Mouse (Mus musculus): ENCODE measurements around the gene Fyb. TPM values are rescaled to one million over a fixed set of nuclear protein-coding genes. Genes with fewer than 3 reads are reported as not detected.

Fyb gene
- 1.3 TPM for polyA plus RNA-seq (2021)

DNA sequence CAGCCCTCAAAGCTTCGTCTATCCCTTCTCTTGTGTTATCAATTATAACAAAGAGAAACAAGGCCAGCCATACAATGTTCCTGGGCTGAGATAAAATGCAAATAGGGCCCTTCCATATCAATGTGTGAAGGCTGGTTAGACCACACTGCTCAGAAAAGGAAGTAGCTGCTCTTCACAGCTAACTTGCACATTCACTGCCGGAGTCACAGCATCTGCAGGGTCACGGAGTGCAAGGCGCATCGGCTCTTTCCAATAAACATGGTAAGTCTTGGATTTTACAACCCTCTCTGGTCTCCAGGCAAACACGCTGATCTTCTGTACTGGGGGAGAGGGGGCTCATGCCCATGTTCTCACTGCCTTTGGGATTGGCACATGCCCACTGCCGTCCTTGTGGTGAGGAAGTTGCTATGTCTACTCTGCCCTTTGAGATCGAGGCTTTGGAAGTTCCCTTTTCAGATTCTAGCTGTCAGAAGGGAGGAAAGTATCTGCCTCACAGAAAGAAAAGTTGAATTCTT, at the start of gene Fyb:
Gene Fyb, plus strand, starts transcription at position 201 of the 515 bp plus-strand sequence.
- POLR2A ChIA-PET = no interaction called here
- CTCF ChIA-PET = no interaction called here
- in situ Hi-C loops (cut with MboI; ENCODE audit: low pct_unique_long_range_greater_than_20kb) = no loop called here
- H3K27me3 ChIP-seq = no peaks in the 10 kb centered on the region
- no peak for TF ChIP-seq CTCF (IDR thresholded peaks at IDR 0.05)
- ATAC-seq = no peak
- DNase-seq (ENCODE audit: low read depth, low spot score) = no peak

DNA sequence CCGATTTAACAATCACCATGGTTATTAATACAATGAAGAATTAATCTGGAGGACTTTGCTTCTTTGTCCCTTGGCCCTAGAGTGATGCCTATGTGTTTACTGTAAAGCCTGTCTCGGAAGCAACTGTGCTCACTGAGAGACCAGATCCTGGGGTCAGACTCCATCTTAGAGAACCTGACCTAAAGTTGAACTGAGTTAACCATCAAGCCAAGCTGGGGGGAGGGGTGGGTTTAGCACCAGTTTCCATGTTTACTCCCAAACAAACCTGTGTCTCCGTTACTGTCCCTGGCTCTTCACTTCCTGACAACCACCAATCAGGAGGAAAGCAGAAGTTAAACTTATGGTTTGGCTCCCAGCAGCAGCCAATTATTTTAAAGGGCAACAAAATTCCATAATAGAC, 39.1 kb upstream of the Fyb start:
- in situ Hi-C loops (cut with MboI; ENCODE audit: low pct_unique_long_range_greater_than_20kb) = no loop called here
- ChIA-PET POLR2A (no interaction called here), CTCF (no interaction called here)
- H3K27me3 ChIP-seq = no peaks in the 10 kb centered on the region
- no peak for TF ChIP-seq CTCF (IDR thresholded peaks at IDR 0.05)
- no peak for DNase-seq (ENCODE audit: low read depth, low spot score)
- ATAC-seq = no peak

DNA sequence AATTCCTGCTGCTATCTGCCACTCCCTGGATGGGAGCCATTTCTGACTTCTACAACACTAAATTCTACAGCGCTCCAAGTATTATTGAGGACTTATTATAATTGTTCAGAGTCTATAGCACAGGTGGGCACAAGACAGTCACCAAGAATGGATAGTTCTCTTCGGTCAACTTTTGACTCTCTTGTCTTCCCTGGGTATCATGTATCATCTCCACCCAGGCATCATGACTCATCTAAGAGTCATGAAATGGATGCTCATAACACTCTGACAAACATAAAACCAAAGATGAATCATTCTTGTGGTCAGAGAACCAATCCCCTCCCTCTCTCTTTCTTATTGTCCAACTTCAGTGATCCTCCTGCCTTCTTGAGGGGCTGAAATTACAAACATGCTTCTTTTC, 30.3 kb upstream of the Fyb start:
- peak; percentile 64 for DNase-seq (ENCODE audit: low read depth, low spot score)
- POLR2A ChIA-PET = no interaction called here
- CTCF ChIA-PET = no interaction called here
- no peak for TF ChIP-seq CTCF (IDR thresholded peaks at IDR 0.05)
- ATAC-seq = peak; percentile 87
- no peaks in the 10 kb centered on the region for H3K27me3 ChIP-seq
- in situ Hi-C loops (cut with MboI; ENCODE audit: low pct_unique_long_range_greater_than_20kb) = no loop called here

DNA sequence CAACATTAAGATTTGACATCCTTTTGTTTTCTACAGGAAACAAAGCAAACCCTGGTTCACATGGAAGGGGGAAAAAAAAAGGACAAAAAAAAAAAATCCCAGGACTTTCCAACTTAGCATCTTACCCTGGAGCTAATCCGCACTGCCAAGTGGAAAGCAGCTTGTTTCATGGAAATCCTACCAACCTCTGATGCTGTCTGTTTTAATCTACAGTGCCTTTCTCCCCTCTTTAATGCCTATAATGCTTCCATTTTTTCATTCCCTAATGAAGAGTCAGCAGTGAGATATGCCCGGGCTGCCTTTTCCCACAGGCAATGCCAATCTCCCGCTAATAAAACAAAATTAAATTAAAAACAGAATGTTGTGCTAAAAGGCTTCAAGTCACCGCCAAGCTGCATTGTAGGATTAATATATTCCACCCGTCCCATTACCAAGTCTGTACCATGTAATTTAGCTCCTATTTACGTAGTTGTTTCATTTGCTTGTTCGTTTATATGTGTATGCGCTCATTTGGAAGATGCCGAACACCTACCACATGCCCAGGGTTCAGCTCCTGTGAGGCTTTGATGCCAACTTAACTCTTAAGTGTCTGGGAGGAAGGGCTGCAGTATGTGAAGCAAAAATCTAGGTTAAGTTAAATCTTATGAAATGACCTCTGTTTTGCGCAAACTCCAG, 24.1 kb upstream of the Fyb start:
- in situ Hi-C loops (cut with MboI; ENCODE audit: low pct_unique_long_range_greater_than_20kb) = no loop called here
- H3K27me3 ChIP-seq = no peaks in the 10 kb centered on the region
- DNase-seq (ENCODE audit: low read depth, low spot score) (no peak), ATAC-seq (no peak)
- no peak for TF ChIP-seq CTCF (IDR thresholded peaks at IDR 0.05)
- ChIA-PET CTCF (interaction anchor here (2.2 to 8.6 kb wide), 2 partner anchors 11 to 72 kb away, joined by 8 to 37 read pairs; no protein-coding TSS in a partner anchor), POLR2A (no interaction called here)

DNA sequence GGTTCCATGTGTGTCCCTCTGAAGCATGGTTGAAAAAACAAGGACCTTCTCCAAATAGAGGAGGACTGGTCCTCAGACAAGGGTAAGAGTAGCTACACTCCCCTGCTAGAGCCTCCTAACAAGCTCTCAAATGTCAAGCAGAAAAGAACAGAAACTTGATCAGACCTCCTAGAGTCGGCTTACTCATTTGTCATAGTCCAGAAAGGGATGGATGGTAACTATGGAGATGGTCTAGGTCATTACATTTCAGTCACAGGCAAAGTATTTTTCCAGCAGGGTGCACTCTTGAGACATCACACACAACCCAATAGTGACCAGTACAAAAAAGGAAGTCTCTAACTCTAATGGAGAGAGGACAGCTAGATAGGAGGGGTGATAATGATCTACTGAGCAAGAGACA, 21.9 kb upstream of the Fyb start:
- POLR2A ChIA-PET = no interaction called here
- CTCF ChIA-PET = interaction anchor here (0.7 to 8.6 kb wide), 3 partner anchors 9 to 69 kb away, joined by 3 to 37 read pairs (median 8); no protein-coding TSS in a partner anchor
- H3K27me3 ChIP-seq = no peaks in the 10 kb centered on the region
- ATAC-seq = no peak
- TF ChIP-seq CTCF (IDR thresholded peaks at IDR 0.05) = peak; percentile 53
- DNase-seq (ENCODE audit: low read depth, low spot score) = no peak
- in situ Hi-C loops (cut with MboI; ENCODE audit: low pct_unique_long_range_greater_than_20kb) = loop anchor here (5.0 kb wide), 1 partner anchor 67 kb away; no protein-coding TSS in a partner anchor

DNA sequence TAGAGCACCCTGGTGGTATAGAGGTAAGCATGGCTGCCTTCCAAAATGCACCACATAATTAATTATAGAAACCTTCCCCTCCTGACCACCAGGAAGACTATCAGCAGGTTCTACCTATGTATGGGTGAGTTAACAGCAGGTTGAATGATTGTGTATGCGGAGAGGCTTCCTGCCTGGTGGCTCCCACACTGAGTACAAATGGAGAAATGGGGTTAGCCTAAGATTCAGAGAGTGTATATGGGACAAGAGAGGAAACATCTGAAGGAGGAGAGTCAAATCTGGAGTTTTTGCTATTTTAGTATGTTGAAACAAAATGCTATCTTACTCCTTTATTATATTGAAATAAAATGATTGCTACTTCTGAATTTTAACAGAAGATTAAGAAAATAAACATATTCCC, 5.1 kb upstream of the Fyb start:
- ChIA-PET POLR2A (no interaction called here), CTCF (no interaction called here)
- no peak for DNase-seq (ENCODE audit: low read depth, low spot score)
- no peaks in the 10 kb centered on the region for H3K27me3 ChIP-seq
- TF ChIP-seq CTCF (IDR thresholded peaks at IDR 0.05) = no peak
- no peak for ATAC-seq
- in situ Hi-C loops (cut with MboI; ENCODE audit: low pct_unique_long_range_greater_than_20kb) = no loop called here

DNA sequence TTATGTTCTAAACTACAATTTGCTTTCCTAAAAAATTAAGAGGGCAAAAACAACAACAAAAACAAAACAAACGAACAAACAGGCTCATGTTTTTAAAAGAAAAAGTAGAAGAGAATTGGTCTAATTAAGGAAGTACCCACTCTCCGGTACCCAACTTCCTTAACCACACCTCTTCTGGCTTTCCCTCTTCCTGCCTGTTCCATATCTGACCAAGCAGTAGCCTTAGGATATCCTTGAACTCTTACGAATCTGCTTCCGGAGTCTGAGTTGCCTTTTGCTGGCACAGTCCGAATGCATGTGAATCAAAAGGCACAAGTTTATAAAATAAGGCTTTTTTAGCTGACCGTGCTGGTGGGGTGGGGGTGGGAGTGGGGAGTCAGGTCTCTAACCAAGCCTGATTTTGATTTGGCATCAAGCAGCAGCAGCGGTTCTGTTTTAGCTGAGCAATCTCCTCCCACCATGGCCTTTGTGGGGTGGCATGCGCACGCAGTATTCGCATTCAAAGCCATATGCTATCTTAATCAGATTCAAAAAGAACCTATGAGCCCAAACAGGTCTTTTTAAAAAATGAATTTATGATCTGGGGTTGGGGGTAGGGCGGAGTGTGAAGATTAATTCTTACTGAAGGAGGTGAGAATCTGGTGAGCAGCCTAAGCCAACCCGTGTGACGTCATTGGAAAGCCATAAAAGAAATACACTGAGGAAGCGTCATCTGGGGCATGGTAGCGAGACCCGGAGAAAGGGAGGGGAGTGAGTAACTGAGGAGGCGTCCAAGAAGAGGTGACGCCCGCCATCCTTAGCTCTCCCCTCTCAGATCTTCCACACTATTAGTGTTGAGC, 3.0 kb upstream of the Fyb start:
- ATAC-seq (no peak), DNase-seq (ENCODE audit: low read depth, low spot score) (no peak)
- CTCF ChIA-PET = interaction anchor here (0.8 kb wide), 1 partner anchor 59 kb away, joined by 3 read pairs; no protein-coding TSS in a partner anchor
- no peak for TF ChIP-seq CTCF (IDR thresholded peaks at IDR 0.05)
- in situ Hi-C loops (cut with MboI; ENCODE audit: low pct_unique_long_range_greater_than_20kb) = no loop called here
- POLR2A ChIA-PET = no interaction called here
- no peaks in the 10 kb centered on the region for H3K27me3 ChIP-seq

DNA sequence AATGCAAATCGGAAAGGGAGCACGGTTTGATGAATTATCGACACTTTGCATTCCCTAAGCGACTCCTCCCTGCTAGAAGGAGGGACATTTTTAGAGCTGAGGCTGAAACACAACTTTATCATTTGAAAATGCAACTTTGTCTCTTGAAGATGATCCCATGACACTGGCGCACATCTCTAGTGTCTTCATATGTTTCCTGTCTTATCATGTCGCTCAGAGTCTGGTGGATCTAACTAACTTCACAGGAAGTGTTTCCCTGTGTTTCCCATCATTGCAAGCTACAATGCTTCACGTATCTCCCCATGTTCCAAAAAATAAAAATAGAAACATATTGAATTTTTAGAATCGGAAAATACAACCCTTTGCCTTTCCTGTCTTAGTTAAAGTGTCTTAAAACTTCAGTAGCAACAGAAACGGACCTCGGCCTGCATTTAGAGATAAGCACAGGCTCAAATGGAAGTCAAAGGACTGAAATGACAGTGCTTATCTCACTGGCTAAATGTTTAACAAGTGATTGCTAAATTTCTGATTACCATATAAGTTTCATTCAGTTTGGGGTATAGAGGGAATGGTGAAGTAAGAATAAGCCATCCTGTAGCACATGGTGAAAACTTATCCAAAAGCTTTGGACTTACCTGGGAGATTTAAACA, 2.0 kb upstream of the Fyb start:
- H3K27me3 ChIP-seq = no peaks in the 10 kb centered on the region
- TF ChIP-seq CTCF (IDR thresholded peaks at IDR 0.05) = no peak
- in situ Hi-C loops (cut with MboI; ENCODE audit: low pct_unique_long_range_greater_than_20kb) = no loop called here
- no peak for ATAC-seq
- CTCF ChIA-PET = no interaction called here
- POLR2A ChIA-PET = no interaction called here
- no peak for DNase-seq (ENCODE audit: low read depth, low spot score)

DNA sequence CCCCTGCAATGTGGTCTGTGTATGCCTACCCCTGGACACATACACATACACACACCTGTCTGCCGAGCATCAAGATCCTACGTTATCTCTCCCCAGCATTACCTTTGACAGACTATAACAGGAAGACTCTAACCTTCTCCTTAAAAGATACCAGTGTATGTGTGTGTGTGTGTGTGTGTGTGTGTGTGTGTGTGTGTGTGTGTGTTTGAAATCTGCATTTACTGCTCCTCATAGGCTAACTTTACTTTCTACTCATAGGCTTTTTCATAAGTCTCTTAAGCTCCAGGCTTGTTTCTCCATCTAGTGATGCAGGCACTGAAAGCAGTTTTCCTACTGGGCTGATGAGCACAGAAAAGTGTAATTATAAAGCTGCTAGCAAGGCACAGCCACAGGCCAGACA, 2.1 kb downstream of the Fyb start:
- no peak for TF ChIP-seq CTCF (IDR thresholded peaks at IDR 0.05)
- ATAC-seq = no peak
- no peaks in the 10 kb centered on the region for H3K27me3 ChIP-seq
- ChIA-PET CTCF (no interaction called here), POLR2A (no interaction called here)
- in situ Hi-C loops (cut with MboI; ENCODE audit: low pct_unique_long_range_greater_than_20kb) = no loop called here
- DNase-seq (ENCODE audit: low read depth, low spot score) = no peak

DNA sequence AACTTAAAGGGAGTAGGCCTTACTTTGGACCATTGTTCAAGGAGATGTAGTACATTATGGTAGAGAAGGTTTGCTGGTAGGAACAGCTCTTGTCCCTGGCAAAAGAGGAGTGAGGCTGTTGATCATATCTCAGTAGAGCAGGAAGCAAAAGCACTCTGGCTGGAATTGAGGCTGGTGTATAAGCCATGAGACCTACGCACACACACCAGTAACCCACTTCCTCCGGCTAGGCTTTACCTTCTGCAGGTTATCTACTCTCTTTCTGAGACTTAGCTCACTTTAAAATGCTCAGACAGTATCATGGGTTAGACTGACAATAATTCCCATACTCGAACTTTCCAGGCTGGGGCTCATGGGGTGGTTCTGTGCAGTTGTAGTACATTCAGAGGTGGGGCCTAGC, 2.7 kb downstream of the Fyb start:
- no peak for DNase-seq (ENCODE audit: low read depth, low spot score)
- in situ Hi-C loops (cut with MboI; ENCODE audit: low pct_unique_long_range_greater_than_20kb) = no loop called here
- H3K27me3 ChIP-seq = no peaks in the 10 kb centered on the region
- ATAC-seq = no peak
- no peak for TF ChIP-seq CTCF (IDR thresholded peaks at IDR 0.05)
- ChIA-PET POLR2A (no interaction called here), CTCF (interaction anchor here (1.0 kb wide), 1 partner anchor 16 kb away, joined by 3 read pairs; no protein-coding TSS in a partner anchor)

Data from Patski (cell line).